In the genomic region with DNA sequence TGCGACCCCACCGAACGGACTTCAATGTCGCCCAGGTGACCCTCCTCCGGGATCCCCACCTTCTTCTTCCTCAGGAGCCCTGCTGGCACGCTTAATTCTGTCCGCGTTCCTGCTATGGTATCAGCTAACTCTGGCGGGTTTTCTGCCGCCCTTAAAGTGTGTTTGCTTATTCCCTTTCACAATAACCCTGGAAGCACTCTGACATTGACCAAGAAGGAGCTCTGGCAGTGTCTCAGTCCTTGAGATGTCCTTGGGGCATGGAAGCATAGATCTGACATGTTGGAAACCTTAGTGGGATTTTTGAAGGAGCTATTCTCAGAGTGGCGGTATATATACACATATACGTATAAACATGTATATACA, we compare ENCODE assay signal across 8 mouse cellular contexts. TPM values are rescaled to one million over a fixed set of nuclear protein-coding genes. Genes with fewer than 3 reads are reported as not detected.
DNase-seq lines count a peak whose midpoint lies in the region; ATAC-seq and TF ChIP-seq lines count a peak whose summit lies in the region.

No protein-coding gene starts in this region.

- 7% methylated on average over 12 of the region's 12 CpGs for WGBS in forebrain, embryonic 11.5 days
- 4% methylated on average over 12 of the region's 12 CpGs for WGBS in liver, embryonic 11.5 days

- intact Hi-C loops in gastrocnemius, adult 2 months (cut with DNase I): loop anchor here (5.0 kb wide), 1 partner anchor 67 kb away; no protein-coding TSS in a partner anchor
- intact Hi-C loops in gastrocnemius, postnatal 14 days (cut with DNase I; ENCODE audit: low total_unique reads): no loop called here

- no peaks in the 10 kb centered on the region; the same call in 1 of the 2 replicates for H3K36me3 ChIP-seq in forebrain, embryonic 11.5 days (ENCODE audit: control insufficient read depth, insufficient read depth, low read length)
- peaks cover 3% of the 10 kb centered on the region for H3K36me3 ChIP-seq in liver, embryonic 11.5 days (ENCODE audit: control insufficient read depth, insufficient read depth, low read length)

- H3K27ac ChIP-seq in gastrocnemius, adult 2 months: peak overlapping the region; percentile 85
- no peak overlapping the region for H3K27ac ChIP-seq in forebrain, embryonic 11.5 days (ENCODE audit: low read depth, low read length)
- H3K27ac ChIP-seq in liver, embryonic 11.5 days (ENCODE audit: low read depth, low read length): no peak overlapping the region

- H3K9ac ChIP-seq in forebrain, embryonic 11.5 days (ENCODE audit: low read length): peak overlapping the region; percentile 59
- H3K9ac ChIP-seq in liver, embryonic 11.5 days (ENCODE audit: low read depth, low read length): peak overlapping the region; percentile 82

- no peaks in the 10 kb centered on the region; the same call in 1 of the 2 replicates for H3K27me3 ChIP-seq in forebrain, embryonic 11.5 days (ENCODE audit: control insufficient read depth, insufficient read depth, low read length)
- no peaks in the 10 kb centered on the region for H3K27me3 ChIP-seq in liver, embryonic 11.5 days (replicated peaks; ENCODE audit: control insufficient read depth, insufficient read depth, low read length)

- no peak for TF ChIP-seq CTCF in gastrocnemius, adult 2 months (IDR thresholded peaks at IDR 0.05)

- H3K4me1 ChIP-seq in forebrain, embryonic 11.5 days (replicated peaks; ENCODE audit: control insufficient read depth, insufficient read depth, low read length): no peaks in the 10 kb centered on the region; the same call in 1 of the 2 replicates
- 0 out of 2 replicates have a peak, but pooled peaks cover 6% of the 10 kb centered on the region for H3K4me1 ChIP-seq in liver, embryonic 11.5 days (replicated peaks; ENCODE audit: control insufficient read depth, insufficient read depth, low read length)

- peak overlapping the region; percentile 91 for H3K4me3 ChIP-seq in gastrocnemius, adult 2 months
- peak overlapping the region; percentile 79 for H3K4me3 ChIP-seq in forebrain, embryonic 11.5 days (ENCODE audit: low read depth, low read length)
- peak overlapping the region; percentile 87 for H3K4me3 ChIP-seq in liver, embryonic 11.5 days (ENCODE audit: low read depth, low read length)

- no peaks in the 10 kb centered on the region; the same call in 1 of the 2 replicates for H3K9me3 ChIP-seq in forebrain, embryonic 11.5 days (ENCODE audit: control insufficient read depth, low read length)
- no peaks in the 10 kb centered on the region for H3K9me3 ChIP-seq in liver, embryonic 11.5 days (ENCODE audit: control insufficient read depth, low read length)

- peak overlapping the region; percentile 79 for H3K4me2 ChIP-seq in forebrain, embryonic 11.5 days (ENCODE audit: low read depth, low read length, severe bottlenecking)
- peak overlapping the region; percentile 85 for H3K4me2 ChIP-seq in liver, embryonic 11.5 days

- no peak for DNase-seq in gastrocnemius, adult 2 months
- DNase-seq in gastrocnemius, postnatal 14 days: no peak
- DNase-seq in forebrain, embryonic 11.5 days (ENCODE audit: low spot score): no peak
- DNase-seq in liver, embryonic 11.5 days (ENCODE audit: low spot score): no peak
- no peak for DNase-seq in adrenal gland, adult (ENCODE audit: inconsistent age in 2 of 2, low spot score in 1 of 2)
- no peak for DNase-seq in cerebellum, adult 9-11 months
- DNase-seq in layer of hippocampus, adult 9-11 months: no peak

- ATAC-seq in CD4-positive, CD25-positive, alpha-beta regulatory T cell, adult 4 months: peak; percentile 16
- ATAC-seq in forebrain, embryonic 11.5 days (replicated peaks; ENCODE audit: low FRiP score): no peak
- ATAC-seq in liver, embryonic 11.5 days (replicated peaks; ENCODE audit: low FRiP score): no peak

RNA-seq across cellular contexts. Expression of a gene that starts 0.4 kb away (rescaled TPM):
- total RNA-seq in gastrocnemius, adult 2 months (2021): 1 to 10 TPM; 3.8 to 5.0 TPM
- total RNA-seq in gastrocnemius, postnatal 14 days (2021): 1 to 10 TPM; 7.6 to 9.3 TPM
- polyA plus RNA-seq in CD4-positive, CD25-positive, alpha-beta regulatory T cell, adult 4 months (2017; shearing (Covaris generic)): 1 to 10 TPM; 2.0 to 2.6 TPM
- polyA plus RNA-seq in forebrain, embryonic 11.5 days (2014; fragmentation: Nextera tagmentation; extraction: Ambion mirVana): 4.7 TPM in 2 replicates
- 1.9 and 2.0 TPM in 2 replicates for polyA plus RNA-seq in liver, embryonic 11.5 days (2014; fragmentation: Nextera tagmentation; extraction: Ambion mirVana)
